Mouse (Mus musculus) erythroblast, embryonic 14.5 days (primary cell): ENCODE results near the gene Ttll3.

Experiments
- GATA1 ChIP-seq: IDR thresholded peaks from 2 replicates; pipeline ENCODE4 v1.6.1; 2012; ENCODE audit warnings: low read length, inconsistent platforms, mixed read lengths
- TAL1 ChIP-seq: IDR thresholded peaks from 3 replicates; pipeline ENCODE4 v1.6.1; 2012; ENCODE audit warnings: low read length, inconsistent platforms, mixed read lengths

GRCm38 (mm10) chr6:113427397-113427796, 38.3 kb downstream of the Ttll3 start:
- TF ChIP-seq TAL1 (no peak), GATA1 (no peak)
